Mouse (Mus musculus) heart, embryonic 13.5 days (tissue): ENCODE data around the gene Exd1. TPM values are rescaled to one million over a fixed set of nuclear protein-coding genes. Genes with fewer than 3 reads are reported as not detected.
A peak's percentile ranks its signal among the peaks of the same experiment; 100 is the strongest.

Experiments
- ATAC-seq: fragments of 200-750 bp; cut with Nextera tagmentation; 2 replicates; pipeline ENCODE4 v1.8.0; 2017; ENCODE audit warnings: moderate TSS enrichment; ENCODE audit not compliant: insufficient number of reproducible peaks, low FRiP score, low TSS enrichment; ENCODE audit errors: extremely low read depth
- H3K27ac ChIP-seq: fragments of 300-500 bp; sonication (generic); replicated peaks from 2 replicates; pipeline ENCODE4 v1.5.1; 2015; ENCODE audit warnings: moderate library complexity, mild to moderate bottlenecking, inconsistent platforms
- H3K27me3 ChIP-seq: fragments of 300-500 bp; sonication (generic); replicated peaks from 2 replicates; pipeline ENCODE4 v1.6.1; 2015; ENCODE audit warnings: mild to moderate bottlenecking, inconsistent platforms
- H3K36me3 ChIP-seq: fragments of 300-500 bp; sonication (generic); 2 replicates; pipeline ENCODE4 v1.6.1; 2015; ENCODE audit warnings: mild to moderate bottlenecking, inconsistent platforms
- H3K4me1 ChIP-seq: fragments of 300-500 bp; sonication (generic); 2 replicates; pipeline ENCODE4 v1.6.1; 2015; ENCODE audit warnings: inconsistent platforms
- H3K4me2 ChIP-seq: fragments of 300-500 bp; sonication (generic); 2 replicates; pipeline ENCODE4 v1.6.1; 2015; ENCODE audit warnings: inconsistent platforms, mild to moderate bottlenecking, moderate library complexity
- H3K4me3 ChIP-seq: fragments of 300-500 bp; sonication (generic); 2 replicates; pipeline ENCODE4 v1.5.1; 2015; ENCODE audit warnings: moderate library complexity, mild to moderate bottlenecking, inconsistent platforms
- H3K9ac ChIP-seq: fragments of 300-500 bp; sonication (generic); 2 replicates; pipeline ENCODE4 v1.6.1; 2015; ENCODE audit warnings: inconsistent platforms, mild to moderate bottlenecking, moderate library complexity
- H3K9me3 ChIP-seq: fragments of 300-500 bp; sonication (generic); 2 replicates; pipeline ENCODE4 v1.6.1; 2016; ENCODE audit warnings: inconsistent platforms
- WGBS: fragments of 180-500 bp; shearing (Covaris S2); methylation state at CpG from one replicate; pipeline ENCODE4 v1.1.7; 2015; ENCODE audit warnings: mixed read lengths; 5-methylcytosine and 5-hydroxymethylcytosine counted together
- polyA plus RNA-seq: library from polyadenylated mRNA; unstranded; fragments of >200 nt; fragmentation: Nextera tagmentation; extraction: Ambion mirVana; gene quantifications from 2 replicates; pipeline ENCODE4 v1.2.1, GENCODE M21; 2015

The Exd1 gene
- 0.13 and 0.20 TPM in 2 replicates for polyA plus RNA-seq

GRCm38 (mm10) chr2:119547522-119548370 is at the start of gene Exd1, which contains the start of gene Chp1:
TSS of gene Exd1 (minus strand) at chr2:119547627.
TSS of gene Chp1 (plus strand) at chr2:119547697.
- WGBS = under 1% methylated on average over 57 of the region's 57 CpGs
- peak; percentile 99 for ATAC-seq
- H3K9me3 ChIP-seq = no peaks in the 10 kb centered on the region
- peak within 1 kb of the TSS; percentile 81 for H3K4me3 ChIP-seq
- peak within 1 kb of the TSS; percentile 92 for H3K9ac ChIP-seq
- no peaks in the 10 kb centered on the region for H3K27me3 ChIP-seq
- peaks cover 14% of the 10 kb centered on the region for H3K4me1 ChIP-seq
- H3K4me2 ChIP-seq = peak within 1 kb of the TSS; percentile 88
- peak within 1 kb of the TSS; percentile 72 for H3K27ac ChIP-seq
- no peaks in the 10 kb centered on the region for H3K36me3 ChIP-seq

GRCm38 (mm10) chr2:119596781-119597330 is 49.4 kb upstream of the Exd1 start:
- Histone ChIP-seq H3K27ac (no peak overlapping the region), H3K9ac (no peak overlapping the region), H3K36me3 (peaks cover 56% of the 10 kb centered on the region), H3K27me3 (no peaks in the 10 kb centered on the region), H3K9me3 (no peaks in the 10 kb centered on the region), H3K4me2 (no peak overlapping the region; the same call in 1 of the 2 replicates), H3K4me1 (peaks cover 57% of the 10 kb centered on the region), H3K4me3 (no peak overlapping the region)
- no peak for ATAC-seq
- 79% methylated on average over 8 of the region's 8 CpGs for WGBS

GRCm38 (mm10) chr2:119595308-119595707 is 47.9 kb upstream of the Exd1 start:
- WGBS = 20% methylated on average over 4 of the region's 4 CpGs
- Histone ChIP-seq H3K27ac (peak overlapping the region; percentile 98), H3K4me3 (peak overlapping the region; percentile 81), H3K4me1 (peaks cover 43% of the 10 kb centered on the region), H3K4me2 (peak overlapping the region; percentile 80), H3K36me3 (peaks cover 49% of the 10 kb centered on the region), H3K9me3 (no peaks in the 10 kb centered on the region), H3K9ac (peak overlapping the region; percentile 97), H3K27me3 (no peaks in the 10 kb centered on the region)
- no peak for ATAC-seq

- Histone ChIP-seq H3K4me2 (peak overlapping the region; percentile 80), H3K9me3 (no peaks in the 10 kb centered on the region), H3K36me3 (peaks cover 39% of the 10 kb centered on the region), H3K4me1 (peaks cover 41% of the 10 kb centered on the region), H3K9ac (peak overlapping the region; percentile 97), H3K27ac (peak overlapping the region; percentile 98), H3K4me3 (peak overlapping the region; percentile 81), H3K27me3 (no peaks in the 10 kb centered on the region)
- peak; percentile 97 for ATAC-seq
- WGBS = under 1% methylated on average over 61 of the region's 61 CpGs
These were observed 46.9 kb upstream of the Exd1 start for GRCm38 (mm10) chr2:119594113-119594981.

GRCm38 (mm10) chr2:119593765-119594112 is 46.3 kb upstream of the Exd1 start:
- Histone ChIP-seq H3K9me3 (no peaks in the 10 kb centered on the region), H3K4me3 (peak overlapping the region; percentile 81), H3K36me3 (peaks cover 33% of the 10 kb centered on the region), H3K9ac (peak overlapping the region; percentile 76), H3K27me3 (no peaks in the 10 kb centered on the region), H3K27ac (peak overlapping the region; percentile 98), H3K4me2 (peak overlapping the region; percentile 80), H3K4me1 (peaks cover 40% of the 10 kb centered on the region)
- WGBS = 6% methylated on average over 7 of the region's 7 CpGs
- no peak for ATAC-seq

- Histone ChIP-seq H3K4me2 (no peak overlapping the region), H3K9ac (no peak overlapping the region), H3K27me3 (no peaks in the 10 kb centered on the region), H3K9me3 (no peaks in the 10 kb centered on the region), H3K36me3 (peaks cover 15% of the 10 kb centered on the region), H3K4me3 (no peak overlapping the region), H3K4me1 (peaks cover 20% of the 10 kb centered on the region), H3K27ac (no peak overlapping the region)
- no peak for ATAC-seq
- 88% methylated on average over 3 of the region's 3 CpGs for WGBS
These were observed 43.8 kb upstream of the Exd1 start for GRCm38 (mm10) chr2:119591247-119591646.

GRCm38 (mm10) chr2:119587383-119587782 is 40.0 kb upstream of the Exd1 start:
- Histone ChIP-seq H3K9ac (no peak overlapping the region), H3K4me3 (no peak overlapping the region), H3K4me1 (0 out of 2 replicates have a peak, but pooled peaks cover 4% of the 10 kb centered on the region), H3K4me2 (no peak overlapping the region), H3K27ac (no peak overlapping the region), H3K36me3 (peaks cover 21% of the 10 kb centered on the region), H3K27me3 (no peaks in the 10 kb centered on the region), H3K9me3 (no peaks in the 10 kb centered on the region)
- no peak for ATAC-seq
- WGBS = 11% methylated on average over 4 of the region's 4 CpGs

GRCm38 (mm10) chr2:119584282-119584681 is 36.9 kb upstream of the Exd1 start:
- no peak overlapping the region for H3K4me2 ChIP-seq
- H3K27me3 ChIP-seq = no peaks in the 10 kb centered on the region
- H3K4me1 ChIP-seq = peaks cover 11% of the 10 kb centered on the region; the same call in 1 of the 2 replicates
- peaks cover 22% of the 10 kb centered on the region for H3K36me3 ChIP-seq
- H3K4me3 ChIP-seq = no peak overlapping the region
- ATAC-seq = no peak
- H3K9ac ChIP-seq = no peak overlapping the region
- H3K9me3 ChIP-seq = no peaks in the 10 kb centered on the region
- WGBS = 80% methylated on average over 8 of the region's 8 CpGs
- H3K27ac ChIP-seq = no peak overlapping the region; the same call in 1 of the 2 replicates

GRCm38 (mm10) chr2:119583439-119583838 is 36.0 kb upstream of the Exd1 start:
- H3K4me2 ChIP-seq = no peak overlapping the region
- no peak overlapping the region for H3K4me3 ChIP-seq
- H3K27ac ChIP-seq = no peak overlapping the region
- H3K36me3 ChIP-seq = peaks cover 26% of the 10 kb centered on the region
- 0 out of 2 replicates have a peak overlapping the region, but pooled peaks have one; percentile 26 for H3K9ac ChIP-seq
- no peaks in the 10 kb centered on the region for H3K9me3 ChIP-seq
- H3K27me3 ChIP-seq = no peaks in the 10 kb centered on the region
- 33% methylated on average over 2 of the region's 2 CpGs for WGBS
- no peak for ATAC-seq
- peaks cover 11% of the 10 kb centered on the region; the same call in 1 of the 2 replicates for H3K4me1 ChIP-seq

GRCm38 (mm10) chr2:119581571-119581970 is 34.1 kb upstream of the Exd1 start:
- 85% methylated on average over 3 of the region's 3 CpGs for WGBS
- peaks cover 21% of the 10 kb centered on the region for H3K36me3 ChIP-seq
- no peak overlapping the region for H3K27ac ChIP-seq
- H3K9ac ChIP-seq = no peak overlapping the region
- H3K27me3 ChIP-seq = no peaks in the 10 kb centered on the region
- peaks cover 11% of the 10 kb centered on the region; the same call in 1 of the 2 replicates for H3K4me1 ChIP-seq
- no peak overlapping the region for H3K4me3 ChIP-seq
- no peaks in the 10 kb centered on the region for H3K9me3 ChIP-seq
- no peak overlapping the region for H3K4me2 ChIP-seq
- no peak for ATAC-seq

GRCm38 (mm10) chr2:119572471-119572870 is 25.0 kb upstream of the Exd1 start:
- peaks cover 41% of the 10 kb centered on the region for H3K36me3 ChIP-seq
- 72% methylated on average over 1 of the region's 1 CpGs for WGBS
- H3K4me2 ChIP-seq = no peak overlapping the region
- no peaks in the 10 kb centered on the region for H3K27me3 ChIP-seq
- H3K27ac ChIP-seq = no peak overlapping the region
- no peak overlapping the region for H3K4me3 ChIP-seq
- no peaks in the 10 kb centered on the region for H3K9me3 ChIP-seq
- H3K9ac ChIP-seq = no peak overlapping the region
- no peak for ATAC-seq
- H3K4me1 ChIP-seq = peaks cover 3% of the 10 kb centered on the region; the same call in 1 of the 2 replicates
